Mouse (Mus musculus): Measurements from ENCODE around the gene Mcm10. TPM values are rescaled to one million over a fixed set of nuclear protein-coding genes. Genes with fewer than 3 reads are reported as not detected.

Mcm10 gene
- total and polyA plus RNA-seq, 3 experiments = 72.6 to 104 (median 73.6) TPM

DNA sequence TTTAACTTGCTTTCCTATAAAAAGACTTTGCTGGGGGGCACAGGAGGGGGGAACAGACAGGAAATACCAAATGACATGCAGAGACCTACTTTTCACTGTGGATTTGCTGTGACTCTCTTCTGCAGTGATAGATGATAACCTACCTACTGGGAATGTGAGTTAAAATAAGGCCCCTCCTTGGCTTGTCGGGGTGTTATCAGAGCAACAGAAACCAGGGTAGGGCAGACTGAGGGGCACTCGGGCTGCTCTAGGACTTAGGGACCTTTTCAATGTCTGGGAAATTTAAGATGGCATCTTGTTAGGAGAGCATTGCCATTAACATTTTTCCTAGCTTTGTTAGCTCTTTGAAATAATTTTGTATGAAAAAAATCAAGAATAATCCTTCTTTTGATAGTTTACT is 10.7 kb upstream of the Mcm10 start:
- in situ Hi-C loops (cut with MboI; ENCODE audit: low pct_ligation_motif_present, low pct_unique_long_range_greater_than_20kb, low sequenced_read_pairs) (no loop called here), dilution Hi-C loops (cut with MboI; ENCODE audit: extremely low pct_ligation_motif_present, extremely low pct_unique_long_range_greater_than_20kb, low sequenced_read_pairs) (no loop called here)
- Histone ChIP-seq H3K9me3 (replicated peaks; ENCODE audit: low read length) (no peaks in the 10 kb centered on the region), H3K36me3 (replicated peaks in 1 of 2; ENCODE audit: control insufficient read depth in 1 of 2, insufficient read depth in 1 of 2, low read length in 1 of 2) (peaks cover 29 to 76% of the 10 kb centered on the region in 2 experiments), H3K27me3 (replicated peaks) (no peaks in the 10 kb centered on the region), H3K79me2 (replicated peaks; ENCODE audit: control insufficient read depth, extremely low read depth, insufficient read depth, poor library complexity, severe bottlenecking) (no peaks in the 10 kb centered on the region), H3K4me1 (ENCODE audit: control insufficient read depth in 1 of 2, insufficient read depth in 2 of 2) (peaks cover 0 to 3% of the 10 kb centered on the region in 2 experiments; a peak in 1 of 4 replicates), H3K27ac (ENCODE audit: insufficient read depth, low read depth) (no peak overlapping the region), H3K9ac (ENCODE audit: insufficient read depth, low read depth) (no peak overlapping the region), H3K4me2 (ENCODE audit: insufficient read depth, low read depth, poor library complexity, severe bottlenecking) (no peak overlapping the region), H3K4me3 (replicated peaks in 1 of 3; ENCODE audit: low read depth in 2 of 3, low read length in 2 of 3, poor library complexity in 1 of 3) (no peak overlapping the region)
- DNase-seq (ENCODE audit: extremely low read depth) = no peak
- TF ChIP-seq ETS1 (conservative IDR thresholded peaks at IDR 0.05; ENCODE audit: low read depth, low read length) = no peak
- no peak for TF ChIP-seq USF1 (IDR thresholded peaks at IDR 0.05; ENCODE audit: low read depth, low read length)
- no peak for TF ChIP-seq POLR2A (IDR thresholded peaks at IDR 0.05; ENCODE audit: low read depth, low read length)
- TF ChIP-seq MEF2A (IDR thresholded peaks at IDR 0.05; ENCODE audit: borderline replicate concordance, low read depth, low read length) = no peak
- TF ChIP-seq EP300 (IDR thresholded peaks at IDR 0.05; ENCODE audit: low read length) = no peak
- TF ChIP-seq JUN (IDR thresholded peaks at IDR 0.05; ENCODE audit: insufficient read depth, low read depth, low read length) = no peak
- no peak for TF ChIP-seq ZMIZ1 (IDR thresholded peaks at IDR 0.05; ENCODE audit: low read depth, low read length)

DNA sequence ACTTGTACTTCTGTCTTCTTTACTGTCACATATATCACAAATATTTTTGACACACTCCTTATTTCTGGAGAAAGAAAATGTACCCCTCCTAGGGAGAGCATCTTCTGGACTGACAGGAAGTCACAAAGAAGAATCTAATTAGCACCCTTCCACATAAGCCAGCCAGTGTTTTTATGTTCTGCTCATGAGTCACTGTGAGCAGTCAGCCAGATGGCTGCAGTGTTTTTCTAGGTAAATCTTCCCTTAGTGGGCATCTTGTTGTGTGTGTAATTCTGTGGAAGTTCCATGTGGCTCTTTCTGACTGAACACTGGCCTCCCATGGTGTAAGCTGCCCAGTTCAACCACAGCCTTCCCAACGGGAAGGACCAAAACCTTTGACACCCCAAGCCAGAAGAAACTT is 7.1 kb upstream of the Mcm10 start:
- no peaks in the 10 kb centered on the region for H3K27me3 ChIP-seq (replicated peaks)
- peaks cover 8 to 16% of the 10 kb centered on the region in 2 experiments; a peak in 3 of 4 replicates for H3K4me1 ChIP-seq (ENCODE audit: control insufficient read depth in 1 of 2, insufficient read depth in 2 of 2)
- no peak overlapping the region for H3K4me2 ChIP-seq (ENCODE audit: insufficient read depth, low read depth, poor library complexity, severe bottlenecking)
- TF ChIP-seq JUN (IDR thresholded peaks at IDR 0.05; ENCODE audit: insufficient read depth, low read depth, low read length) (no peak), MXI1 (IDR thresholded peaks at IDR 0.05; ENCODE audit: low read depth, low read length) (no peak), ZC3H11A (IDR thresholded peaks at IDR 0.05; ENCODE audit: low read depth, low read length) (no peak), USF1 (IDR thresholded peaks at IDR 0.05; ENCODE audit: low read depth, low read length) (no peak), ZKSCAN1 (IDR thresholded peaks at IDR 0.05; ENCODE audit: borderline replicate concordance, low read depth, low read length) (no peak), E2F4 (IDR thresholded peaks at IDR 0.05; ENCODE audit: insufficient replicate concordance, low read depth, low read length) (no peak)
- dilution Hi-C loops (cut with MboI; ENCODE audit: extremely low pct_ligation_motif_present, extremely low pct_unique_long_range_greater_than_20kb, low sequenced_read_pairs) (no loop called here), in situ Hi-C loops (cut with MboI; ENCODE audit: low pct_ligation_motif_present, low pct_unique_long_range_greater_than_20kb, low sequenced_read_pairs) (no loop called here)
- H3K27ac ChIP-seq (ENCODE audit: insufficient read depth, low read depth) = no peak overlapping the region
- H3K9me3 ChIP-seq (replicated peaks; ENCODE audit: low read length) = no peaks in the 10 kb centered on the region
- peaks cover 16 to 54% of the 10 kb centered on the region in 2 experiments for H3K36me3 ChIP-seq (replicated peaks in 1 of 2; ENCODE audit: control insufficient read depth in 1 of 2, insufficient read depth in 1 of 2, low read length in 1 of 2)
- H3K4me3 ChIP-seq (replicated peaks in 1 of 3; ENCODE audit: low read depth in 2 of 3, low read length in 2 of 3, poor library complexity in 1 of 3) = no peak overlapping the region
- DNase-seq (ENCODE audit: extremely low read depth) = no peak
- no peaks in the 10 kb centered on the region for H3K79me2 ChIP-seq (replicated peaks; ENCODE audit: control insufficient read depth, extremely low read depth, insufficient read depth, poor library complexity, severe bottlenecking)
- no peak overlapping the region for H3K9ac ChIP-seq (ENCODE audit: insufficient read depth, low read depth)

DNA sequence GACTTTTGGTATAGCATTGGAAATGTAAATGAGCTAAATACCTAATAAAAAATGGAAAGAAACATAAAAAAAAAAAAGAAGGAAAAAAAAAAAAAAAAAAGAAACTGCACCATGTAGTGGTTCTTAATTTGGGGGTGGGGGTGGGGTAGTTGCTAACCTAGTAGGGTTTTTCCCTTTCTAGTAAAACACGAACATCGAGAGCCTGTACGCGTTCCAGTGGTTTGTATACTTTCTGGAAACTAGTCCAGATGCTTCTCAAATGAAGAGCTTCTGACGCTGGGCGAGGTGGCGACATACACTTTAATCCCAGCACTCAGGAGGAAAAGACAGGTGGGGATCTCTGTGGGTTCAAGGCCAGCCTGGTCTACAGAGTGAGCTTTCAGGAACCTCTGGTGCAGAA is 4.3 kb upstream of the Mcm10 start:
- Histone ChIP-seq H3K27me3 (replicated peaks) (no peaks in the 10 kb centered on the region), H3K9me3 (replicated peaks; ENCODE audit: low read length) (no peaks in the 10 kb centered on the region), H3K4me3 (replicated peaks in 1 of 3; ENCODE audit: low read depth in 2 of 3, low read length in 2 of 3, poor library complexity in 1 of 3) (no peak overlapping the region), H3K4me2 (ENCODE audit: insufficient read depth, low read depth, poor library complexity, severe bottlenecking) (peak overlapping the region; percentile 37), H3K4me1 (ENCODE audit: control insufficient read depth in 1 of 2, insufficient read depth in 2 of 2) (peaks cover 17 to 28% of the 10 kb centered on the region in 2 experiments), H3K27ac (ENCODE audit: insufficient read depth, low read depth) (peak overlapping the region; percentile 53; the same call in 1 of the 2 replicates), H3K79me2 (replicated peaks; ENCODE audit: control insufficient read depth, extremely low read depth, insufficient read depth, poor library complexity, severe bottlenecking) (peaks cover 6% of the 10 kb centered on the region), H3K36me3 (replicated peaks in 1 of 2; ENCODE audit: control insufficient read depth in 1 of 2, insufficient read depth in 1 of 2, low read length in 1 of 2) (peaks cover 16 to 32% of the 10 kb centered on the region in 2 experiments), H3K9ac (ENCODE audit: insufficient read depth, low read depth) (peak overlapping the region; percentile 67; the same call in 1 of the 2 replicates)
- peak; percentile 76 for DNase-seq (ENCODE audit: extremely low read depth)
- in situ Hi-C loops (cut with MboI; ENCODE audit: low pct_ligation_motif_present, low pct_unique_long_range_greater_than_20kb, low sequenced_read_pairs) = no loop called here
- dilution Hi-C loops (cut with MboI; ENCODE audit: extremely low pct_ligation_motif_present, extremely low pct_unique_long_range_greater_than_20kb, low sequenced_read_pairs) = no loop called here
- TF ChIP-seq MYC (IDR thresholded peaks at IDR 0.05; ENCODE audit: low read depth, low read length) = 0 out of 2 replicates have a peak, but pooled peaks have one; percentile 40
- TF ChIP-seq SIN3A (IDR thresholded peaks at IDR 0.05; ENCODE audit: low read length) = peak; percentile 57; the same call in 1 of the 2 replicates
- 0 out of 2 replicates have a peak, but pooled peaks have one; percentile 6 for TF ChIP-seq HCFC1 (IDR thresholded peaks at IDR 0.05; ENCODE audit: low read depth, low read length)
- TF ChIP-seq ZNF384 (IDR thresholded peaks at IDR 0.05; ENCODE audit: low read depth, low read length) = peak; percentile 91
- peak; percentile 66; the same call in 1 of the 2 replicates for TF ChIP-seq CHD2 (IDR thresholded peaks at IDR 0.05; ENCODE audit: low read length)
- peak; percentile 44 for TF ChIP-seq BHLHE40 (IDR thresholded peaks at IDR 0.05; ENCODE audit: low read depth, low read length)
- no peak for TF ChIP-seq RAD21 (IDR thresholded peaks at IDR 0.05; ENCODE audit: low read depth, low read length)
- no peak for TF ChIP-seq TBP (conservative IDR thresholded peaks at IDR 0.05; ENCODE audit: low read depth, low read length)
